Mouse (Mus musculus): Measurements from ENCODE around the gene Bcar3.

DNA sequence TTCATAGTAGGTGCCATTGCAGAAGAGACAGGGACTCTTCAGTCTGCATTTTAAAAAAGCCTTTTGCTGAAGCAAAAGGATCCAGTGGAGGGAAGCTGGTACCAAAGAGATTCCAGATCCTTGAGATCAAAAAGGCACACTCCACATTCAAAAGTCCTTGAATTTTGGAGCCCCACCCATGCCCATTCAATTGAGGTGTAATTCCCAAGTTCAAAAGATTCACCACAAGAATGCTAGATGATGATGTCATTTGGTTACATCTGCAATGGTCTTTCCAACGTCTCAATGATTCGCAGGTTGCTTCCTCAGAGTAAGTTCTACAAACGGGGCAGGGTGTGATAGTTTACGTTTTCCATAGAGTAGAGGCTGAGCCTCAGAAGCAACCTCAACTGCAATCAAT, 192.3 kb downstream of the Bcar3 start:
- TF ChIP-seq GATA1 (IDR thresholded peaks at IDR 0.05; ENCODE audit: low read depth, low read length) (no peak), GABPA (IDR thresholded peaks at IDR 0.05; ENCODE audit: low read depth, low read length) (no peak), MAX (IDR thresholded peaks at IDR 0.05; ENCODE audit: low read length) (no peak), CTCF (IDR thresholded peaks at IDR 0.05 in 2 of 3, conservative IDR thresholded peaks at IDR 0.05 in 1 of 3; ENCODE audit: control insufficient read depth in 1 of 3, insufficient read depth in 1 of 3, low read depth in 2 of 3, low read length in 3 of 3, poor library complexity in 1 of 3, severe bottlenecking in 1 of 3) (no peak), E2F4 (IDR thresholded peaks at IDR 0.05; ENCODE audit: borderline replicate concordance, low read depth, low read length) (no peak), POLR2A (IDR thresholded peaks at IDR 0.05; ENCODE audit: control insufficient read depth in 1 of 2, insufficient read depth in 1 of 2, low read depth in 1 of 2, low read length in 2 of 2, poor library complexity in 1 of 2) (no peak), CHD1 (IDR thresholded peaks at IDR 0.05; ENCODE audit: low read depth, low read length) (no peak)

All from MEL (cell line).